Mouse (Mus musculus): Measurements from ENCODE around the gene Wdr34. TPM values are rescaled to one million over a fixed set of nuclear protein-coding genes. Genes with fewer than 3 reads are reported as not detected.

Gene Wdr34
- total RNA-seq, 2 experiments from 2014 or later: 40.7 to 41.0 TPM

DNA sequence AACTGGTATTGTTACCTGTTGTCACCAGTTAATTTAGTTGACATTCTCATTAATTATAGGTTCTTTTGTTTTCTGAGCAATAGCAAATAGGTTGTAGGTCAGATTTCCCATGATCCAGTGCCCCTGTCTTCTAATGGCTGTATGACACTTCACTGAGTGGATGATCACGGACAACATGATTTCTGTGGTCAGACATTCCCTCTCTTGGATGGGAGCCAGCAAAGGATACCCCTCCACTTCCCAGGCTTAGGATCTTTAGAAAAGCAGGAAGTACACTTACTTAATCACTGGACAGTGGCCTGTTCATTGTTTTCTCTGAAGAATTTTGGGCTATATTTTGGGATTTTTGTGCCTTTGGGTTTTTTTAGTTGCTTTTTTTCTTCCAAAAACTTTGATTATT lies 39.6 kb downstream of the Wdr34 start:
- no peak for TF ChIP-seq CTCF (IDR thresholded peaks at IDR 0.05)
- DNase-seq (ENCODE audit: extremely low spot score in 1 of 2, low spot score in 2 of 2): no peak
- intact Hi-C loops (cut with DNase I): no loop called here
- Histone ChIP-seq H3K4me3 (no peak overlapping the region), H3K27ac (no peak overlapping the region)

- Histone ChIP-seq H3K4me3 (no peak overlapping the region), H3K27ac (no peak overlapping the region)
- intact Hi-C loops (cut with DNase I): no loop called here
- TF ChIP-seq CTCF (IDR thresholded peaks at IDR 0.05): no peak
- DNase-seq (ENCODE audit: extremely low spot score in 1 of 2, low spot score in 2 of 2): no peak
Measured at GRCm38 (mm10) chr2:29991962-29992361, 56.7 kb downstream of the Wdr34 start.

Small RNA genes lying within 50 kb of the gene (microRNA-seq; reads per million reads assigned to microRNA genes)
- 0.48 to 0.97 reads per million in 2 experiments for gene Mir6997

Other genes with a start within 250 kb of the Wdr34 start
- 10 to 100 TPM; 74.7 to 80.7 TPM for gene Slc27a4, start 246.2 kb downstream of the Wdr34 start, total RNA-seq (2021)
- 10 to 100 TPM; 48.4 to 50.0 TPM for gene Urm1, start 228.8 kb downstream of the Wdr34 start, total RNA-seq (2021)
- 1 to 10 TPM; 5.9 to 8.6 TPM for gene Cercam, start 179.7 kb downstream of the Wdr34 start, total RNA-seq (2021)
- gene Odf2, start 159.7 kb downstream of the Wdr34 start, total RNA-seq (2021): 100 to 1,000 TPM in 1 of 2 experiments, 10 to 100 TPM in 1; 97.9 to 101 TPM
- gene Gle1, start 113.5 kb downstream of the Wdr34 start, total RNA-seq (2021): 10 to 100 TPM; 46.5 to 48.1 TPM
- 100 to 1,000 TPM; 878 to 928 TPM for gene Sptan1, start 83.3 kb downstream of the Wdr34 start, total RNA-seq (2021)
- gene Set, start 8.5 kb upstream of the Wdr34 start, total RNA-seq (2021): 100 to 1,000 TPM; 191 to 192 TPM
- 1 to 10 TPM; 2.9 to 3.6 TPM for gene Pkn3, start 28.8 kb upstream of the Wdr34 start, total RNA-seq (2021)
- 1 to 10 TPM; 5.4 to 7.0 TPM for gene Zdhhc12, start 44.8 kb upstream of the Wdr34 start, total RNA-seq (2021)
- 100 to 1,000 TPM; 163 to 171 TPM for gene Zer1, start 75.7 kb upstream of the Wdr34 start, total RNA-seq (2021)
- gene Tbc1d13, start 84.9 kb upstream of the Wdr34 start, total RNA-seq (2021): 10 to 100 TPM; 49.6 to 53.3 TPM
- 10 to 100 TPM; 20.9 to 21.4 TPM for gene Endog, start 122.6 kb upstream of the Wdr34 start, total RNA-seq (2021)
- 10 to 100 TPM; 36.6 to 38.4 TPM for gene Spout1, start 129.6 kb upstream of the Wdr34 start, total RNA-seq (2021)
- gene Kyat1, start 157.0 kb upstream of the Wdr34 start, total RNA-seq (2021): 10 to 100 TPM; 14.3 to 15.2 TPM
- gene Lrrc8a, start 188.8 kb upstream of the Wdr34 start, total RNA-seq (2021): 10 to 100 TPM; 60.8 to 62.0 TPM
- 10 to 100 TPM; 11.3 to 15.1 TPM for gene Gm28035, start 191.7 kb upstream of the Wdr34 start, total RNA-seq (2021)
- gene Phyhd1, start 217.3 kb upstream of the Wdr34 start, total RNA-seq (2021): 10 to 100 TPM; 21.7 to 27.3 TPM
- not detected for gene Gm28038, start 232.2 kb upstream of the Wdr34 start, total RNA-seq (2021)
- 10 to 100 TPM; 22.3 to 25.2 TPM for gene Dolk, start 237.5 kb upstream of the Wdr34 start, total RNA-seq (2021)
- gene Nup188, start 237.5 kb upstream of the Wdr34 start, total RNA-seq (2021): 10 to 100 TPM; 21.8 to 23.5 TPM

All from left cerebral cortex, adult 2 months (tissue).